Mouse (Mus musculus): ENCODE measurements around the gene Tmem30b.

Gene Tmem30b

GRCm38 (mm10) chr12:73514722-73515121 is 31.5 kb downstream of the Tmem30b start:
- DNase-seq = no peak

GRCm38 (mm10) chr12:73513958-73514357 is 32.2 kb downstream of the Tmem30b start:
- DNase-seq = no peak

- no peak for DNase-seq
These were observed 34.6 kb downstream of the Tmem30b start for GRCm38 (mm10) chr12:73511467-73512047.

- DNase-seq = no peak
These were observed 39.1 kb downstream of the Tmem30b start for GRCm38 (mm10) chr12:73507105-73507504.

- DNase-seq = no peak
These were observed 39.5 kb downstream of the Tmem30b start for GRCm38 (mm10) chr12:73506648-73507047.

- DNase-seq = no peak
These were observed 45.4 kb downstream of the Tmem30b start for GRCm38 (mm10) chr12:73500689-73501326.

GRCm38 (mm10) chr12:73495172-73495571 is 51.0 kb downstream of the Tmem30b start:
- no peak for DNase-seq

- no peak for DNase-seq
These were observed 52.2 kb downstream of the Tmem30b start for GRCm38 (mm10) chr12:73493929-73494530.
